Mouse (Mus musculus) left cerebral cortex, adult 8-10 months (tissue): ENCODE data around the gene Piwil4. TPM values are rescaled to one million over a fixed set of nuclear protein-coding genes. Genes with fewer than 3 reads are reported as not detected.
"Not testable (repeated sequence)": the region's sequence is repeated elsewhere in the genome, so short reads cannot be mapped to it uniquely, and the experiment has no call there.

Experiments
- DNase-seq, 2 experiments: peaks; one replicate each; pipeline ENCODE4 v3.0.0; 2022; ENCODE audit warnings: low spot score in 2 of 2
- total RNA-seq, 4 experiments: library from RNA; stranded (reverse); gene quantifications; 2 replicates each; pipeline ENCODE4 v1.2.4; 2022

The Piwil4 gene
- total RNA-seq, 4 experiments from 2014 or later = not detected

DNA sequence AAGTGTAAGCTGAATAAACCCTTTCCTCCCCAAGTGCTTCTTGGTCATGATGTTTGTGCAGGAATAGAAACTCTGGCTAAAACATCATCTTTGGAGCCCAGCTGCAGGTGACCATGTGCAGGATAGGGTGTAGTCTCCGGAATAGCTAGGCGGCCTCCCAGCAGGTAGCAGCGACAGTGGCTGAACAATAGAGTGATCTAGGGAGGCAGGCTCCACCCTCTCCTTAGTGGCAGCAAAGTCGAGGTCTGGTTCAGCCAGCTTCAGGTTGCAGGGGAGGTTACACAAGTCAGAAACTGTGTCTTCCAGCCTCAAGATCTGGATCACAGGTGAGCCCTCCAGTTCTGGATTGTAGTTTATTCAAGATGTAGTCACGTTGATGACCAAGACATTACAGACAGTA is 68.6 kb downstream of the Piwil4 start:
- DNase-seq = not testable (repeated sequence)

DNA sequence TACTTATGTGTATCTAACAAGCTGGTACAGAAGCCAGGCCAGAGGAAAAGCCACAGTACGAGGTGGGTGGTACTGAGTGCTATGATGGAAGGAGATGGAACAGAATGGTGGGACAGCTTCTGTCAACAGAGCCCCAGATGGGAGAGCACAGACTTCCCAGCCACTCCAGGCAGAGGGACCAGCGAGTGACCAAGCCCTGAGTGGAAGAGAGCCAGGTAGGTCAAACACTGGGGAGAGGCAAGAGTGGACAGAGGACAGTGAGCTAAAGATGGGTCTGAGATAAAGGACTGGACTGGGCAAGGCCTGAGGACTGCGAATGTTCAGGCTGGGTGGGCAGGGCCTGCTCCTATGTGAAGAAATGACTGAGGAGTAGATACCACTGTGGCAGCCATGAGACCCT is 72.2 kb downstream of the Piwil4 start:
- DNase-seq = no peak

DNA sequence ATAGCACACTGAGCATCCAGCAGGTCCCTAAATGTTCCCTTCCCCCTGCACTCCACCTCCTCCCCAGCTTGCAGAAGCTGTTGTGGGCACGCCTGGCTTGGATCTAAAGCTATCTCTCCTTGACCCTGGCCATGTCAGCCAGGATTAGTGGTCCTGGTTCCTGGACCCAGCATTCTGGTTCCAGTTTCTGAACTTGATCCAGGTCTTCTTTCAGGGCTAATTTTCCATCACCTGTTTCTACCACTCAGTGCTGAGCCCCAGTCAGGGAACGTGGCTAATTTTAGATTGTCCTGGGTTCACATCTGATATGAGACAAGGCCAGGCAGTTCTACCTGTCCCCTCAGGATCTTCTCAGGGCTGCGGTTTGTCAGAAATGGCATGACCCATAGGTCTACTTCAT is 74.5 kb downstream of the Piwil4 start:
- no peak for DNase-seq

DNA sequence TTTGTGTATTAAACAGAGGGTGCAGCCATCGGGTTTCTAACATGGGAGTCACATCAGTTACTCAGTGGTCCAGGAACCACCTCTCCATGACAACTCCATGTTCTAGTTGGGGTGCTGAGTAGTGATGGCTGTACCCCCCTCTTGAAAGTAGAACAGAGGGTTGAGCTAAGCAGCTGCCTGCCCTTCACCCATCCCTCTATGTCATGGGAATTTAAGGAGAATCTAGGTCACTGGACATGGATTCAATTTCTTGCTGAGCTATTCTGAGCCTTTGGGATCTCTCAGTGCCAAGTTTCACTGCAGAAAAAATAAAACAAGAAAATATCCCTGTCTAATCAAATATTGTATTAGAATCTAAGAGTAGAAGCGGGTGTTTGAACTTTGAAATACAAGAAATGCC is 76.9 kb downstream of the Piwil4 start:
- no peak for DNase-seq

DNA sequence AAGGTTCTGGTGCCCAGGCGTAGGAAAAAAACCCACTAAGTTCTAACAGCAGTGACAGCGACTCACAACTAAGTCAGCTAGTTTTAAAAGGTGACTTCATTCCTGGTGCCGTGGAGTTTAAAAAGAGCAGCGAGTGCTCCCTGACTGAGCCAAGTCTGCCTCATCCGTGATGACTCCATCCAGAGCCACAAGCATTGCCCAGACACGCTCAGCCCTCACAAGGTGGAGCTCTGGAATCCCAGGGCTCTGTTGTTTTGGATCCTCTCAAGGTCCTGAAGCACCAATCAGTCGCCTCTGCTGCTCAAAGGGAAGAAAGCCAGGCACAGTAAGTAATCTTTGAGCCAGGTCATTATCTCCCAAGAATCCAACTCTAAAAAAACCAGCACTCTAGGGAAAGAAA is 77.7 kb downstream of the Piwil4 start:
- no peak for DNase-seq

DNA sequence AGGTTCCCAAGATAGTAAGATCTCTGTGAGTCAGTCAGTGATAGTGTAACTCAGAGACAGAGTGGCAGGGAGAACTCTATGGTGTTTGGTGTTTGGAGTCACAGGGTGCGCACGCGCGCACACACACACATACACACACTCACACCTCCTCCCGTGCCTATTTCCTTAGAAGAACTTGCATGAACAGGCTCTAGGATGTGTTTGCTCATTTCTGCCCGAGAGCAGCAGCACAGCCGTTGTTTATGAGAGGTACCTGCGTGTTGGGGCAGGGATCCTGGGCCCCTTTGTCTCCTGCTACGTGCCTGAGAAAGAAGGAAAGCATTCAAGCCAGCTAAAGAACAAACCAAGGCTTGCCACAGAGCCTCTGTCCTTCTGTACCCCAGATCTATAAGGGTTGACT is 78.4 kb downstream of the Piwil4 start:
- no peak for DNase-seq

DNA sequence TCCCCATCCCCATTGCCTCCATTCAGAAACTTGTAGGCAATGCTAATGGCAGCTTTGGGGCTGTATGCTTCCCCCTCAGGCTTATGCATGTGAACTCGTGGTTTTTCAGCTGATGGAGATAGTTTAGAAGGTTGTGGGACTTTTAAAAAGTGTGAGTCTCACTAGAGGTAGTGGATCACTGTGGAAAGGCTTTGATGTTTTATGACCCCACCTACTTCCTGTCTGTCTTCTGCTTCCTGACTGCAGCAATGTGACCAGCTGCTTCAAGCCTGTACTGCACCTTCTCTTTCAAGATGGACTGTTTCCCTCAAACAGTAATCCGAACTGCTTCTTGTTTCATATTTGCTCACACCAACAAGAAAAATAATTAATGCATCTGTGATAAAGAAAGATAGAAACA is 82.6 kb downstream of the Piwil4 start:
- DNase-seq = no peak

DNA sequence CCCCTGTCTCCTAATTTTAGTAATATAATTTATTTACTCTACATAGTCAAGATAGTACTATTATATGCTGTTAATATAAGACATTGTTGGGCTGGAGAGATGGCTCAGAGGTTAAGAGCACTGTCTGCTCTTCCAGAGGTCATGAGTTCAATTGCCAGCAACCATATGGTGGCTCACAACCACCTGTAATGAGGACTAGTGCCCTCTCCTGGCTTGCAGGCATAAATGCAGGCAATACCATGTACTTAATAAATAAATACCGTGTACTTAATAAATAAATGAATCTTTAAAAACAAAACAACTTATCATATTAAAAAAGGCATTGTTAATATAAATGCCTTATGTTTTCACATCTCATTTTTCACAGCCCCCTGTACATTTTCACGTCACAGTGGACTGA is 86.5 kb downstream of the Piwil4 start:
- no peak for DNase-seq

DNA sequence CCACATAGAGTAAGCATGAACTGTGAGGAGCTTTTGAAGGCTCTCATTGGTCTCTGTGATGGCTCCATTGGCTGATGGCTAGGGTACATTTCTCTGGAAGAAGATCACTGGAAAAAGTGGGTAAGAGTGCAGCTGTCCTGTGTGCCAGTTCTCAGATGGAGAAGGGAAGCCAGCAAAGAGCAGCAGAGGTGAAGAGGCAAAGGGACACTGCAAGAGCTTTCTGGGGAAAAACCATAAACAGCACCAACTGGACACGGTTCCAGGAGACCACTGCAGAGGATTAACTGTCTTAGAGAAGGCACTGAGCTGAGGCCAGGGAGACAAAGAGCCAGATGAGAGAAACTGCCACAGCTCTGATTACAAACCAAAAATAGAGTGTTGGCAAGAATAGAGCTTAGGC is 87.8 kb downstream of the Piwil4 start:
- no peak for DNase-seq

DNA sequence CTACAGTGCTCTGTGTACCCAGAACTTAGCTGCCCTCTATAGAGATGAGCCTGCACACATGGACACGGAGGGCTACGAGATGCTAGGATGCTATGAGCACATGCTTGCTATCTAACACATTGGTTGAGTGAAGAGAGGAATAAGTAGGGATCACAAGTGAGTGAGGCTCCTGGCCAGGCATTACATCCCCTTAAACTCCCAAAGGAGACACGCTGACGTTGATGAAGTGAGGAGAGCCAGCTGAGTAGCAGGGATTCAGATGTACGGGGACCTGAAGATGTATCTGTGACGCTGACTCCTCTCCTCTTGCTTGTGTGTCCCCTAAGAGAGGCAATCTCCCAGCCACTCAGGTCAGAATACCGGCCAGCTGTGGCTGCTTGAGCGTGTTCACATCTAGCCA is 92.7 kb downstream of the Piwil4 start:
- no peak for DNase-seq

DNA sequence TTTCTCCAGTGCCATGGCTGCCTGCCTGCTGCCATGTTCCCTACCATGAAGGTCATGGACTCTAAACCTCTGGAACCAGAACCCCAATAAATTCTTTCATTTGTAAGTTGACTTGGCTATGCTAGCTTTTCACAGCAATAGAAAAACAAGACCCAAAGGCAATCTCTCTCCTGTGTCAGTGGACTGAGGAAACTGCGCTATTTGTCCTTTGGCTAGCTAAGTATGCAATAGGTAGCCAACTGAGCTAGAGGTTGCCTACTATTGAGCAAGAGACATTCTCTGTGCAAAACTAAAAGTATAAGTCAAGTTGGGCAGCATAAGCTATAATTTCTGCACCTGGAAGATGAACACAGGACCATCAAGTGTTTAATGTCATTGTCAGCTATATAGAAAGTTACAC is 93.9 kb downstream of the Piwil4 start:
- DNase-seq = no peak

Other genes starting within 250 kb of the Piwil4 start
- 1 to 10 TPM; 2.0 to 2.9 (median 2.5) TPM for gene Kdm4d, start 240.3 kb downstream of the Piwil4 start, total RNA-seq
- 10 to 100 TPM; 80.2 to 94.8 (median 84.8) TPM for gene Cwc15, start 240.1 kb downstream of the Piwil4 start, total RNA-seq
- 10 to 100 TPM; 19.7 to 25.3 (median 21.9) TPM for gene Amotl1, start 95.7 kb downstream of the Piwil4 start, total RNA-seq
- under 1 TPM; 0.15 to 0.32 (median 0.21) TPM for gene Fut4, start 11.7 kb upstream of the Piwil4 start, total RNA-seq
- under 1 TPM in 1 of 4 experiments, not detected in 3; 0.59 TPM for gene 1700012B09Rik, start 30.3 kb upstream of the Piwil4 start, total RNA-seq
- 10 to 100 TPM; 14.6 to 19.7 (median 16.2) TPM for gene Mre11a, start 43.9 kb upstream of the Piwil4 start, total RNA-seq
- gene Ankrd49, start 44.1 kb upstream of the Piwil4 start, total RNA-seq = 10 to 100 TPM; 13.2 to 15.8 (median 13.7) TPM
- gene Gpr83, start 119.5 kb upstream of the Piwil4 start, total RNA-seq = 10 to 100 TPM; 29.1 to 36.2 (median 31.5) TPM
- gene Izumo1r, start 163.2 kb upstream of the Piwil4 start, total RNA-seq = not detected